Mouse (Mus musculus) bone marrow, adult 2 months (tissue): ENCODE measurements at regions not wholly inside any gene's neighbourhood (a gene's known extent, or its start where the extent isn't known, plus 50 kb on each side); places are given as distances from the start of the nearest gene placed in this dataset.

Source experiments
- H3K27ac ChIP-seq: fragments of 200-500 bp; 2 replicates; pipeline ENCODE4 v1.5.1; 2012; ENCODE audit warnings: low read depth, mild to moderate bottlenecking, control low read depth, inconsistent platforms, low read length; ENCODE audit not compliant: control insufficient read depth, poor library complexity, insufficient read depth
- H3K4me1 ChIP-seq: fragments of 200-500 bp; 2 replicates; pipeline ENCODE4 v1.6.1; 2011; ENCODE audit warnings: low read length; ENCODE audit not compliant: control insufficient read depth, insufficient read depth
- H3K4me3 ChIP-seq: fragments of 200-500 bp; replicated peaks from 2 replicates; pipeline ENCODE3; 2011; ENCODE audit warnings: mild to moderate bottlenecking, low read depth, low read length, control low read depth; ENCODE audit not compliant: control insufficient read depth
- CTCF ChIP-seq: fragments of 200-500 bp; IDR thresholded peaks from 2 replicates; pipeline ENCODE4 v1.5.1; 2011; ENCODE audit warnings: low read length, control low read depth; ENCODE audit not compliant: control insufficient read depth, insufficient read depth
- POLR2A ChIP-seq: fragments of 200-500 bp; IDR thresholded peaks from 2 replicates; pipeline ENCODE4 v1.6.1; 2011; ENCODE audit warnings: low read depth, mild to moderate bottlenecking, control low read depth, low read length, borderline replicate concordance; ENCODE audit not compliant: control insufficient read depth
- WGBS: fragments of 180-500 bp; shearing (Covaris S2); methylation state at CpG from one replicate; pipeline ENCODE4 v1.1.7; 2018; 5-methylcytosine and 5-hydroxymethylcytosine counted together

GRCm38 (mm10) chr1:181284301-181285197 is 67.9 kb upstream of the Cnih3 start:
- Histone ChIP-seq H3K4me1 (no peaks in the 10 kb centered on the region), H3K27ac (no peak overlapping the region), H3K4me3 (no peak overlapping the region)
- 0 out of 2 replicates have a peak, but pooled peaks have one; percentile 9 for TF ChIP-seq CTCF
- no peak for TF ChIP-seq POLR2A
- 67% methylated on average over 10 of the region's 10 CpGs for WGBS

GRCm38 (mm10) chr1:181285600-181285999 is 66.8 kb upstream of the Cnih3 start:
- WGBS, result 84% methylated on average over 8 of the region's 8 CpGs
- H3K4me3 ChIP-seq, result no peak overlapping the region
- no peaks in the 10 kb centered on the region for H3K4me1 ChIP-seq
- TF ChIP-seq CTCF (no peak), POLR2A (no peak)
- no peak overlapping the region for H3K27ac ChIP-seq

- TF ChIP-seq CTCF (no peak), POLR2A (no peak)
- H3K4me1 ChIP-seq, result no peaks in the 10 kb centered on the region
- no peak overlapping the region for H3K4me3 ChIP-seq
- H3K27ac ChIP-seq, result no peak overlapping the region
- 88% methylated on average over 5 of the region's 5 CpGs for WGBS
Observed at GRCm38 (mm10) chr1:181286146-181286545, 66.3 kb upstream of the Cnih3 start.

- WGBS, result 52% methylated on average over 1 of the region's 1 CpGs
- Histone ChIP-seq H3K4me3 (no peak overlapping the region), H3K4me1 (no peaks in the 10 kb centered on the region), H3K27ac (no peak overlapping the region)
- no peak for TF ChIP-seq CTCF
Observed at GRCm38 (mm10) chr1:181287166-181287565, 65.3 kb upstream of the Cnih3 start.

GRCm38 (mm10) chr1:181289385-181290035 is 62.9 kb upstream of the Cnih3 start:
- no peak overlapping the region for H3K4me3 ChIP-seq
- WGBS, result 71% methylated on average over 13 of the region's 13 CpGs
- no peaks in the 10 kb centered on the region for H3K4me1 ChIP-seq
- TF ChIP-seq POLR2A (no peak), CTCF (no peak)
- H3K27ac ChIP-seq, result no peak overlapping the region

- WGBS, result 80% methylated on average over 6 of the region's 6 CpGs
- Histone ChIP-seq H3K27ac (no peak overlapping the region), H3K4me1 (no peaks in the 10 kb centered on the region; the same call in 1 of the 2 replicates), H3K4me3 (no peak overlapping the region)
- TF ChIP-seq CTCF, result no peak
- no peak for TF ChIP-seq POLR2A
Observed at GRCm38 (mm10) chr1:181291202-181291601, 61.2 kb upstream of the Cnih3 start.

GRCm38 (mm10) chr1:181291966-181292365 is 60.5 kb upstream of the Cnih3 start:
- Histone ChIP-seq H3K4me3 (no peak overlapping the region), H3K27ac (no peak overlapping the region), H3K4me1 (no peaks in the 10 kb centered on the region; the same call in 1 of the 2 replicates)
- WGBS, result 73% methylated on average over 5 of the region's 5 CpGs
- TF ChIP-seq CTCF (no peak), POLR2A (no peak)

- Histone ChIP-seq H3K4me3 (no peak overlapping the region), H3K4me1 (no peaks in the 10 kb centered on the region; the same call in 1 of the 2 replicates), H3K27ac (no peak overlapping the region)
- 90% methylated on average over 16 of the region's 16 CpGs for WGBS
- TF ChIP-seq CTCF, result no peak
- TF ChIP-seq POLR2A, result no peak
Observed at GRCm38 (mm10) chr1:181293079-181293865, 59.2 kb upstream of the Cnih3 start.

GRCm38 (mm10) chr1:181295651-181296050 is 56.8 kb upstream of the Cnih3 start:
- H3K27ac ChIP-seq, result no peak overlapping the region
- H3K4me1 ChIP-seq, result peaks cover 5% of the 10 kb centered on the region
- WGBS, result 76% methylated on average over 4 of the region's 4 CpGs
- H3K4me3 ChIP-seq, result no peak overlapping the region
- TF ChIP-seq POLR2A (no peak), CTCF (no peak)
